Mouse (Mus musculus) stomach, postnatal 0 days (tissue): ENCODE measurements around the gene Arhgap15.

Experiments
- CTCF ChIP-seq: IDR thresholded peaks from 2 replicates; pipeline ENCODE4 v1.5.1; 2016; ENCODE audit warnings: antibody characterized with exemption, low read depth, mild to moderate bottlenecking, moderate library complexity
- EP300 ChIP-seq: optimal IDR thresholded peaks from 2 replicates; pipeline ENCODE3; 2016; ENCODE audit warnings: antibody characterized with exemption

DNA sequence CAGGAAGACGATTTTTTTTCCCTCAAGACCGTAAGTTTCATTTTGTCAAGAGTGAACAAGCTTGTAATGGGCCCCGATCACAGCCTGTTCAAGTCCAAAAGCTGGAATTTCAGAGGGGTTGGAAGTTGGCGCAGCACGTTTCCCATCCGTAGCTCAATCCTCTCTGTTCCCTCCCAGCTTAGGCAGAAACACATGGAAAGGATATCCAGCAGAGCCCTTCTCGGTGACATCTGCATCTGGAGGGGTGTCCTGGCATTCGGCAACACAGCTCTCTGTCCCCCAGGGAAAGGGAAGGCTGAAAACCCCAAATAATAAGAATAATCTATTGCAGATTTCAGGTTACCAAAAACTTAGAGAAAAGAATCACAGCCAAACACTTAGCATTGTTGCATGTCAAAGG is 354.7 kb downstream of the Arhgap15 start:
- no peak for TF ChIP-seq CTCF
- TF ChIP-seq EP300, result no peak
